Mouse (Mus musculus) neural tube, embryonic 11.5 days (tissue): ENCODE measurements around the gene Ppp3ca. TPM values are rescaled to one million over a fixed set of nuclear protein-coding genes. Genes with fewer than 3 reads are reported as not detected.

Experiments
- ATAC-seq: fragments of 200-750 bp; cut with Nextera tagmentation; 2 replicates; pipeline ENCODE4 v1.8.0; 2017; ENCODE audit warnings: moderate number of reproducible peaks, mild to moderate bottlenecking, moderate TSS enrichment, moderate library complexity; ENCODE audit not compliant: insufficient read depth, low FRiP score, low TSS enrichment
- DNase-seq: peaks from one replicate; pipeline ENCODE4 v3.0.0-alpha.2; 2015; ENCODE audit warnings: low spot score
- H3K27ac ChIP-seq: fragments of 300-500 bp; sonication (generic); 2 replicates; pipeline ENCODE4 v1.5.1; 2014; ENCODE audit warnings: low read depth, mild to moderate bottlenecking, low read length
- H3K27me3 ChIP-seq: fragments of 300-500 bp; sonication (generic); 2 replicates; pipeline ENCODE4 v1.6.1; 2014; ENCODE audit warnings: mild to moderate bottlenecking, low read length, mixed read lengths; ENCODE audit not compliant: control insufficient read depth, insufficient read depth
- H3K36me3 ChIP-seq: fragments of 300-500 bp; sonication (generic); 2 replicates; pipeline ENCODE4 v1.6.1; 2014; ENCODE audit warnings: mild to moderate bottlenecking, low read length, moderate library complexity, mixed read lengths; ENCODE audit not compliant: control insufficient read depth, insufficient read depth
- H3K4me1 ChIP-seq: fragments of 300-500 bp; sonication (generic); 2 replicates; pipeline ENCODE4 v1.6.1; 2014; ENCODE audit warnings: low read length, mixed read lengths; ENCODE audit not compliant: control insufficient read depth, insufficient read depth
- H3K4me2 ChIP-seq: fragments of 300-500 bp; sonication (generic); 2 replicates; pipeline ENCODE4 v1.6.1; 2014; ENCODE audit warnings: low read depth, mild to moderate bottlenecking, moderate library complexity
- H3K4me3 ChIP-seq: fragments of 300-500 bp; sonication (generic); 2 replicates; pipeline ENCODE4 v1.5.1; 2014; ENCODE audit warnings: low read depth, low read length
- H3K9ac ChIP-seq: fragments of 300-500 bp; sonication (generic); 2 replicates; pipeline ENCODE4 v1.6.1; 2014; ENCODE audit warnings: mild to moderate bottlenecking, low read length
- H3K9me3 ChIP-seq: fragments of 300-500 bp; sonication (generic); 2 replicates; pipeline ENCODE4 v1.6.1; 2016; ENCODE audit warnings: low read length; ENCODE audit not compliant: control insufficient read depth
- WGBS: fragments of 180-500 bp; shearing (Covaris S2); extraction: QIAGEN DNeasy Blood & Tissue Kit; methylation state at CpG from one replicate; pipeline ENCODE4 v1.1.7; 2014; 5-methylcytosine and 5-hydroxymethylcytosine counted together
- polyA plus RNA-seq: library from polyadenylated mRNA; unstranded; fragments of >200 nt; fragmentation: Nextera tagmentation; extraction: Ambion mirVana; gene quantifications from 2 replicates; pipeline ENCODE4 v1.2.1, GENCODE M21; 2014

Ppp3ca gene
- polyA plus RNA-seq, 1 experiment from 2014 or later = 72.4 TPM

GRCm38 (mm10) chr3:136829109-136829508 lies 159.2 kb downstream of the Ppp3ca start:
- H3K27ac ChIP-seq = no peak overlapping the region
- H3K9ac ChIP-seq = no peak overlapping the region
- H3K27me3 ChIP-seq = no peaks in the 10 kb centered on the region
- no peak for ATAC-seq
- 52% methylated on average over 5 of the region's 5 CpGs for WGBS
- H3K4me1 ChIP-seq = peaks cover 8% of the 10 kb centered on the region
- no peaks in the 10 kb centered on the region for H3K9me3 ChIP-seq
- no peak overlapping the region for H3K4me3 ChIP-seq
- no peak for DNase-seq
- H3K4me2 ChIP-seq = no peak overlapping the region
- no peaks in the 10 kb centered on the region for H3K36me3 ChIP-seq

- Histone ChIP-seq H3K27ac (no peak overlapping the region), H3K36me3 (no peaks in the 10 kb centered on the region), H3K4me3 (no peak overlapping the region), H3K4me1 (peaks cover 8% of the 10 kb centered on the region), H3K27me3 (no peaks in the 10 kb centered on the region), H3K9me3 (no peaks in the 10 kb centered on the region), H3K9ac (no peak overlapping the region), H3K4me2 (no peak overlapping the region)
- no peak for ATAC-seq
- 88% methylated on average over 12 of the region's 12 CpGs for WGBS
- no peak for DNase-seq
Observed at GRCm38 (mm10) chr3:136830687-136831220, 160.8 kb downstream of the Ppp3ca start.

GRCm38 (mm10) chr3:136833003-136833745 lies 163.2 kb downstream of the Ppp3ca start:
- Histone ChIP-seq H3K36me3 (no peaks in the 10 kb centered on the region), H3K4me1 (peaks cover 8% of the 10 kb centered on the region), H3K4me3 (no peak overlapping the region), H3K9ac (no peak overlapping the region), H3K27me3 (no peaks in the 10 kb centered on the region), H3K27ac (no peak overlapping the region), H3K9me3 (no peaks in the 10 kb centered on the region), H3K4me2 (no peak overlapping the region)
- DNase-seq = no peak
- ATAC-seq = no peak
- WGBS = 43% methylated on average over 11 of the region's 11 CpGs

GRCm38 (mm10) chr3:136833893-136834292 lies 164.0 kb downstream of the Ppp3ca start:
- Histone ChIP-seq H3K9ac (no peak overlapping the region), H3K27me3 (no peaks in the 10 kb centered on the region), H3K4me1 (peaks cover 8% of the 10 kb centered on the region), H3K9me3 (no peaks in the 10 kb centered on the region), H3K4me2 (no peak overlapping the region), H3K27ac (no peak overlapping the region), H3K36me3 (no peaks in the 10 kb centered on the region), H3K4me3 (no peak overlapping the region)
- 4% methylated on average over 4 of the region's 5 CpGs for WGBS
- ATAC-seq = peak; percentile 56; the same call in 1 of the 2 replicates
- DNase-seq = peak; percentile 29

- no peak overlapping the region for H3K4me2 ChIP-seq
- H3K27ac ChIP-seq = no peak overlapping the region
- DNase-seq (no peak), ATAC-seq (no peak)
- H3K4me3 ChIP-seq = no peak overlapping the region
- H3K9me3 ChIP-seq = no peaks in the 10 kb centered on the region
- no peak overlapping the region for H3K9ac ChIP-seq
- peaks cover 8% of the 10 kb centered on the region for H3K4me1 ChIP-seq
- 53% methylated on average over 9 of the region's 9 CpGs for WGBS
- no peaks in the 10 kb centered on the region for H3K27me3 ChIP-seq
- no peaks in the 10 kb centered on the region for H3K36me3 ChIP-seq
Observed at GRCm38 (mm10) chr3:136835851-136836250, 165.9 kb downstream of the Ppp3ca start.

GRCm38 (mm10) chr3:136836319-136837193 lies 166.6 kb downstream of the Ppp3ca start:
- DNase-seq (no peak), ATAC-seq (no peak)
- 82% methylated on average over 17 of the region's 17 CpGs for WGBS
- Histone ChIP-seq H3K36me3 (no peaks in the 10 kb centered on the region), H3K27ac (no peak overlapping the region), H3K4me3 (no peak overlapping the region), H3K9me3 (no peaks in the 10 kb centered on the region), H3K9ac (no peak overlapping the region), H3K4me1 (peaks cover 8% of the 10 kb centered on the region), H3K27me3 (no peaks in the 10 kb centered on the region), H3K4me2 (no peak overlapping the region)

GRCm38 (mm10) chr3:136837589-136837988 lies 167.7 kb downstream of the Ppp3ca start:
- peak; percentile 23 for DNase-seq
- ATAC-seq = no peak
- no peaks in the 10 kb centered on the region for H3K9me3 ChIP-seq
- H3K27ac ChIP-seq = no peak overlapping the region
- H3K9ac ChIP-seq = no peak overlapping the region
- H3K4me3 ChIP-seq = no peak overlapping the region
- no peaks in the 10 kb centered on the region for H3K27me3 ChIP-seq
- 86% methylated on average over 3 of the region's 3 CpGs for WGBS
- no peaks in the 10 kb centered on the region for H3K36me3 ChIP-seq
- peaks cover 8% of the 10 kb centered on the region for H3K4me1 ChIP-seq
- no peak overlapping the region for H3K4me2 ChIP-seq

GRCm38 (mm10) chr3:136841282-136841681 lies 171.4 kb downstream of the Ppp3ca start:
- Histone ChIP-seq H3K27ac (no peak overlapping the region), H3K4me2 (no peak overlapping the region), H3K9me3 (no peaks in the 10 kb centered on the region), H3K9ac (no peak overlapping the region), H3K4me3 (no peak overlapping the region), H3K36me3 (no peaks in the 10 kb centered on the region), H3K27me3 (no peaks in the 10 kb centered on the region), H3K4me1 (no peaks in the 10 kb centered on the region; the same call in 1 of the 2 replicates)
- ATAC-seq (no peak), DNase-seq (no peak)
- WGBS = 80% methylated on average over 3 of the region's 3 CpGs
